Mouse (Mus musculus) E14TG2a.4 (cell line): ENCODE measurements around the gene Sprr2a2.

Experiments used
- CTCF ChIP-seq: conservative IDR thresholded peaks from 2 replicates; pipeline ENCODE4 v1.5.1; 2014; ENCODE audit warnings: low read length
- POU5F1 ChIP-seq: IDR thresholded peaks from 2 replicates; pipeline ENCODE4 v1.6.1; 2014; ENCODE audit warnings: low read length, borderline replicate concordance

DNA sequence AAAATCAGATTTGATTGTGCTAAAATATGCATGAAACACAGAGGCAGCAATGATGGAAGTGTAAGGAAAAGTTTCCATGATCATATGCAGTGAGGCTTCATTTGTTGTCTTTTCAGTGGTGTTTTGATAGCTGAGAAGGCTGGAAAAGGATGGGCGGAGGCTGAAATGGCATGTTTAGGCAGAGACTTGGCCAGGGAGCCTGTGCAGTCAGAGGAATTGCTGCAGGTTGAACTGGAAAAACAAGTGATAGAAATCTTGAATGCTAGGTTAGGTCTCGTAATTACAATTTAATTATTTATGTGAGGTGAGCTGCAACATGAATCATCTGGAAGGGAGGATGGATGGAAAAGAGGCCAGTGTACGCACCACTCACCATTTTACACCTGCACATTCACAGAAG, 45.9 kb upstream of the Sprr2a2 start:
- TF ChIP-seq CTCF (no peak), POU5F1 (no peak)
